Mouse (Mus musculus) cortical plate, adult 2 months (tissue): ENCODE data around the gene Sugct.

Source experiments
- CTCF ChIP-seq: fragments of 200-500 bp; IDR thresholded peaks from 2 replicates; pipeline ENCODE4 v1.5.1; 2011; ENCODE audit warnings: mild to moderate bottlenecking, control low read depth, low read length; ENCODE audit not compliant: insufficient read depth; ENCODE audit errors: extremely low read depth
- POLR2A ChIP-seq: fragments of 200-500 bp; IDR thresholded peaks from 2 replicates; pipeline ENCODE4 v1.6.1; 2011; ENCODE audit warnings: mild to moderate bottlenecking, low read length, control low read depth; ENCODE audit not compliant: insufficient read depth; ENCODE audit errors: extremely low read depth

DNA sequence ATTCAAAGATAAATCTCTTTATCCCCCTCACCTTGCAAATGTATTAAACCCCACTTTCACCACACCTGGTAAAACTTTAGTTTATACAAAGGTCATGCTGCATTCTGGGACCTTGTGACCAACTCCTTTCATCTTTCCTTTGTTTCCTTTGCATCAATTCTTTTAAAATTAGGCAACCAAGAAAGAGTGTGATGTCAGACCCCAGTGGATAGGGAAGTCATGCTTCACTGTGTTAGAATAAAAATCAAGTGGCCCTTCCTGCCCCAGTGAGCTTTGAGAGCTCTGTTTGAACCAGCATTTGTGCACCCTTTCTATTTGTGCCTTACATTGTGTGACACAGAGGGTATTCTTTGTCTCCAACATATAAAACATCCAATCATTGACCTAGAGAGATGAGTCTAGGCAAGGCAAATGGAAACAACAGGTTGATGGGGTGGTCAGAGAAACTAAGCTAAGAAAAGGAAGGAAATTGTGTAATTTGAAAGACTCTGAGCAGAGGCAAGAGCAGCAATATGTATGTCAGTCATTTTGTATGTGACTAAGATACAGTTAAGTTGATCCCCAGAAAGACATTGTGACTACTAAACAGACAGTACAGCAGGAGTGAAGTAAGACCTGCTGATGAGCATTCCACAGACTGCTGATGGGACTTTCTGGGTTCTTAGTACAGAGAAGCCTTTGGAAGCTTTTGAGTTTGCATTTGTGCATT lies 797.1 kb downstream of the Sugct start:
- no peak for TF ChIP-seq CTCF
- no peak for TF ChIP-seq POLR2A
